Mouse (Mus musculus) stomach, embryonic 16.5 days (tissue): ENCODE measurements at regions not wholly inside any gene's neighbourhood (a gene's known extent, or its start where the extent isn't known, plus 50 kb on each side); places are given as distances from the start of the nearest gene placed in this dataset.

ENCODE experiments used
- ATAC-seq: fragments of 200-750 bp; cut with Nextera tagmentation; 2 replicates; pipeline ENCODE4 v1.8.0; 2017; ENCODE audit warnings: moderate number of reproducible peaks, moderate TSS enrichment; ENCODE audit not compliant: insufficient read depth, low FRiP score
- H3K27ac ChIP-seq: fragments of 300-500 bp; sonication (generic); 2 replicates; pipeline ENCODE4 v1.5.1; 2014; ENCODE audit warnings: low read length
- H3K27me3 ChIP-seq: fragments of 300-500 bp; sonication (generic); 2 replicates; pipeline ENCODE4 v1.6.1; 2014; ENCODE audit warnings: low read length, control low read depth, mixed read lengths; ENCODE audit not compliant: control insufficient read depth, insufficient read depth
- H3K36me3 ChIP-seq: fragments of 300-500 bp; sonication (generic); 2 replicates; pipeline ENCODE4 v1.6.1; 2014; ENCODE audit warnings: low read length; ENCODE audit not compliant: control insufficient read depth, insufficient read depth
- H3K4me1 ChIP-seq: fragments of 300-500 bp; sonication (generic); 2 replicates; pipeline ENCODE4 v1.6.1; 2014; ENCODE audit warnings: low read length, control low read depth, mixed read lengths; ENCODE audit not compliant: control insufficient read depth, insufficient read depth
- H3K4me2 ChIP-seq: fragments of 300-500 bp; sonication (generic); 2 replicates; pipeline ENCODE4 v1.6.1; 2014; ENCODE audit warnings: low read depth, low read length, mixed read lengths
- H3K4me3 ChIP-seq: fragments of 300-500 bp; sonication (generic); replicated peaks from 2 replicates; pipeline ENCODE4 v1.5.1; 2014; ENCODE audit warnings: mild to moderate bottlenecking, low read length
- H3K9ac ChIP-seq: fragments of 300-500 bp; sonication (generic); 2 replicates; pipeline ENCODE4 v1.6.1; 2014; ENCODE audit warnings: low read length
- H3K9me3 ChIP-seq: fragments of 300-500 bp; sonication (generic); replicated peaks from 2 replicates; pipeline ENCODE4 v1.6.1; 2016; ENCODE audit warnings: low read length, control low read depth; ENCODE audit not compliant: control insufficient read depth
- WGBS: fragments of 180-500 bp; shearing (Covaris S2); extraction: QIAGEN DNeasy Blood & Tissue Kit; methylation state at CpG from one replicate; pipeline ENCODE4 v1.1.7; 2014; 5-methylcytosine and 5-hydroxymethylcytosine counted together

GRCm38 (mm10) chr9:102782926-102783850, 51.5 kb upstream of the Ryk start:
- Histone ChIP-seq H3K9me3 (no peaks in the 10 kb centered on the region), H3K27me3 (no peaks in the 10 kb centered on the region), H3K36me3 (no peaks in the 10 kb centered on the region), H3K27ac (peak overlapping the region; percentile 36), H3K9ac (peak overlapping the region; percentile 4; the same call in 1 of the 2 replicates), H3K4me3 (no peak overlapping the region), H3K4me1 (peaks cover 34% of the 10 kb centered on the region), H3K4me2 (no peak overlapping the region; the same call in 1 of the 2 replicates)
- no peak for ATAC-seq
- WGBS = 55% methylated on average over 25 of the region's 25 CpGs

- WGBS = 12% methylated on average over 10 of the region's 10 CpGs
- ATAC-seq = peak; percentile 49; the same call in 1 of the 2 replicates
These were observed 50.2 kb upstream of the Ryk start for GRCm38 (mm10) chr9:102784329-102785026.

More at GRCm38 (mm10) chr9:102784329-102785026, 50.2 kb upstream of the Ryk start:
- Histone ChIP-seq H3K27me3 (no peaks in the 10 kb centered on the region), H3K36me3 (no peaks in the 10 kb centered on the region), H3K27ac (no peak overlapping the region), H3K4me2 (no peak overlapping the region), H3K4me3 (no peak overlapping the region), H3K4me1 (peaks cover 22% of the 10 kb centered on the region), H3K9me3 (no peaks in the 10 kb centered on the region), H3K9ac (no peak overlapping the region)
